Mouse (Mus musculus) spleen, adult 2 months (tissue): ENCODE results near the gene Enpp1. TPM values are rescaled to one million over a fixed set of nuclear protein-coding genes. Genes with fewer than 3 reads are reported as not detected.

Source experiments
- DNase-seq, 2 experiments: peaks; one replicate each; pipeline versions ENCODE4 v3.0.0 to v3.0.0-alpha.2; 2012 to 2021; ENCODE audit warnings: low spot score in 2 of 2, low read depth in 1 of 2
- H3K27ac ChIP-seq: fragments of 200-500 bp; 2 replicates; pipeline ENCODE4 v1.5.1; 2012; ENCODE audit warnings: low read length, inconsistent platforms; ENCODE audit not compliant: insufficient read depth
- H3K27me3 ChIP-seq: fragments of 200-500 bp; 2 replicates; pipeline ENCODE4 v1.6.1; 2012; ENCODE audit warnings: mild to moderate bottlenecking, moderate library complexity, low read length, inconsistent platforms; ENCODE audit not compliant: control insufficient read depth, insufficient read depth
- H3K36me3 ChIP-seq: fragments of 200-500 bp; 2 replicates; pipeline ENCODE4 v1.6.1; 2012; ENCODE audit warnings: mild to moderate bottlenecking, low read length, inconsistent platforms; ENCODE audit not compliant: control insufficient read depth, insufficient read depth
- H3K4me1 ChIP-seq: fragments of 200-500 bp; 2 replicates; pipeline ENCODE4 v1.6.1; 2011; ENCODE audit warnings: inconsistent platforms; ENCODE audit not compliant: control insufficient read depth, insufficient read depth, insufficient read length
- H3K4me3 ChIP-seq: fragments of 200-500 bp; 2 replicates; pipeline ENCODE4 v1.5.1; 2011; ENCODE audit warnings: mild to moderate bottlenecking, inconsistent platforms; ENCODE audit not compliant: insufficient read depth, insufficient read length; ENCODE audit errors: extremely low read depth
- CTCF ChIP-seq: fragments of 200-500 bp; IDR thresholded peaks from 2 replicates; pipeline ENCODE4 v1.5.1; 2011; ENCODE audit warnings: mild to moderate bottlenecking, inconsistent platforms; ENCODE audit not compliant: insufficient read depth, insufficient read length, insufficient replicate concordance; ENCODE audit errors: extremely low read depth
- POLR2A ChIP-seq: fragments of 200-500 bp; IDR thresholded peaks from 2 replicates; pipeline ENCODE4 v1.6.1; 2011; ENCODE audit warnings: low read depth, low read length, inconsistent platforms
- WGBS: fragments of 180-500 bp; shearing (Covaris S2); methylation state at CpG from one replicate; pipeline ENCODE4 v1.1.7; 2018; 5-methylcytosine and 5-hydroxymethylcytosine counted together
- polyA plus RNA-seq: library from polyadenylated mRNA; depleted of rRNA; stranded (reverse); fragments of >200 nt; gene quantifications from 2 replicates; pipeline ENCODE4 v1.2.3, GENCODE M21; 2012

Enpp1 gene
- polyA plus RNA-seq, 1 experiment: 3.2 TPM

GRCm38 (mm10) chr10:24598693-24599092, 113.3 kb downstream of the Enpp1 start:
- Histone ChIP-seq H3K4me3 (no peak overlapping the region), H3K36me3 (no peaks in the 10 kb centered on the region), H3K27me3 (peaks cover 4% of the 10 kb centered on the region; the same call in 1 of the 2 replicates), H3K4me1 (no peaks in the 10 kb centered on the region), H3K27ac (no peak overlapping the region)
- 95% methylated on average over 6 of the region's 6 CpGs for WGBS
- no peak for DNase-seq
- TF ChIP-seq CTCF (no peak), POLR2A (no peak)

- WGBS: 97% methylated on average over 4 of the region's 4 CpGs
- Histone ChIP-seq H3K4me3 (no peak overlapping the region), H3K27ac (no peak overlapping the region)
These were observed 114.2 kb downstream of the Enpp1 start for GRCm38 (mm10) chr10:24597789-24598188.

GRCm38 (mm10) chr10:24596869-24597339, 115.1 kb downstream of the Enpp1 start:
- peak overlapping the region; percentile 25; the same call in 1 of the 2 replicates for H3K4me3 ChIP-seq
- H3K27me3 ChIP-seq: peaks cover 4% of the 10 kb centered on the region; the same call in 1 of the 2 replicates
- 83% methylated on average over 7 of the region's 7 CpGs for WGBS
- peak overlapping the region; percentile 28; the same call in 1 of the 2 replicates for H3K27ac ChIP-seq
- no peaks in the 10 kb centered on the region for H3K4me1 ChIP-seq
- no peaks in the 10 kb centered on the region for H3K36me3 ChIP-seq
- no peak for TF ChIP-seq CTCF
- TF ChIP-seq POLR2A: no peak
- no peak for DNase-seq

More at GRCm38 (mm10) chr10:24597789-24598188, 114.2 kb downstream of the Enpp1 start:
- no peak for DNase-seq
- H3K4me1 ChIP-seq: no peaks in the 10 kb centered on the region
- peaks cover 4% of the 10 kb centered on the region; the same call in 1 of the 2 replicates for H3K27me3 ChIP-seq
- TF ChIP-seq POLR2A: no peak
- no peak for TF ChIP-seq CTCF
- no peaks in the 10 kb centered on the region for H3K36me3 ChIP-seq

GRCm38 (mm10) chr10:24596003-24596868, 115.7 kb downstream of the Enpp1 start:
- H3K27me3 ChIP-seq: peaks cover 4% of the 10 kb centered on the region; the same call in 1 of the 2 replicates
- H3K4me1 ChIP-seq: no peaks in the 10 kb centered on the region
- H3K36me3 ChIP-seq: no peaks in the 10 kb centered on the region
- H3K4me3 ChIP-seq: peak overlapping the region; percentile 37; the same call in 1 of the 2 replicates
- peak overlapping the region; percentile 52 for H3K27ac ChIP-seq
- no peak for TF ChIP-seq POLR2A
- TF ChIP-seq CTCF: no peak
- no peak for DNase-seq
- 55% methylated on average over 31 of the region's 31 CpGs for WGBS

- TF ChIP-seq CTCF (no peak), POLR2A (no peak; the same call in 1 of the 2 replicates)
- DNase-seq: no peak
- Histone ChIP-seq H3K27ac (peak within 1 kb of the TSS; percentile 52), H3K27me3 (peaks cover 4% of the 10 kb centered on the region; the same call in 1 of the 2 replicates), H3K4me1 (no peaks in the 10 kb centered on the region), H3K36me3 (no peaks in the 10 kb centered on the region), H3K4me3 (peak within 1 kb of the TSS; percentile 37; the same call in 1 of the 2 replicates)
- WGBS: 2% methylated on average over 50 of the region's 53 CpGs
These were observed 116.5 kb downstream of the Enpp1 start, which contains the start of gene Ccn2 for GRCm38 (mm10) chr10:24595250-24596002. Gene Ccn2 (plus strand): TSS chr10:24595442.

GRCm38 (mm10) chr10:24593556-24593955, 118.4 kb downstream of the Enpp1 start:
- H3K4me1 ChIP-seq: no peaks in the 10 kb centered on the region
- no peak for DNase-seq
- peaks cover 4% of the 10 kb centered on the region; the same call in 1 of the 2 replicates for H3K27me3 ChIP-seq
- 85% methylated on average over 4 of the region's 4 CpGs for WGBS
- no peak overlapping the region for H3K4me3 ChIP-seq
- H3K36me3 ChIP-seq: no peaks in the 10 kb centered on the region
- TF ChIP-seq CTCF (no peak), POLR2A (no peak)
- H3K27ac ChIP-seq: no peak overlapping the region
